ENCODE assay signal across 8 mouse cellular contexts in genomic region chr2:126787721-126788342, GRCm38 (mm10). TPM values are rescaled to one million over a fixed set of nuclear protein-coding genes. Genes with fewer than 3 reads are reported as not detected.
DNase-seq lines count a peak whose midpoint lies in the region; ATAC-seq and TF ChIP-seq lines count a peak whose summit lies in the region.

No protein-coding gene starts in this region.

- H3K27ac ChIP-seq in kidney, postnatal 0 days: peak overlapping the region; percentile 47

- peaks cover 14% of the 10 kb centered on the region for H3K36me3 ChIP-seq in kidney, postnatal 0 days (ENCODE audit: insufficient read depth, low read length)

- 0 out of 2 replicates have a peak overlapping the region, but pooled peaks have one; percentile 15 for H3K4me2 ChIP-seq in kidney, postnatal 0 days (ENCODE audit: low read length)

- no peak overlapping the region for H3K4me3 ChIP-seq in kidney, postnatal 0 days (replicated peaks; ENCODE audit: low read depth, low read length)

- DNase-seq in kidney, postnatal 0 days (ENCODE audit: low spot score): peak; percentile 27
- DNase-seq in kidney, postnatal 25 days: no peak
- peak; percentile 22 for DNase-seq in embryo, embryonic 10 days (ENCODE audit: low spot score)
- DNase-seq in spleen, adult 12 weeks (ENCODE audit: low spot score): no peak
- DNase-seq in adipocyte (ENCODE audit: low spot score): no peak

- H3K27me3 ChIP-seq in kidney, postnatal 0 days (ENCODE audit: insufficient read depth, low read length): no peaks in the 10 kb centered on the region

- no peak overlapping the region for H3K9ac ChIP-seq in kidney, postnatal 0 days (ENCODE audit: low read depth, low read length)

- H3K9me3 ChIP-seq in kidney, postnatal 0 days (replicated peaks; ENCODE audit: low read length): no peaks in the 10 kb centered on the region

- no peak for TF ChIP-seq CTCF in kidney, postnatal 0 days (IDR thresholded peaks at IDR 0.05; ENCODE audit: low read depth)

- 11% methylated on average over 9 of the region's 9 CpGs for WGBS in kidney, postnatal 0 days

- H3K4me1 ChIP-seq in kidney, postnatal 0 days (replicated peaks; ENCODE audit: insufficient read depth, low read length): peaks cover 7% of the 10 kb centered on the region

- ATAC-seq in kidney, postnatal 0 days (replicated peaks; ENCODE audit: low FRiP score, low read depth): peak; percentile 82
- peak; percentile 79 for ATAC-seq in granulocyte monocyte progenitor cell, adult 5-6 weeks (replicated peaks; ENCODE audit: poor library complexity, severe bottlenecking)
- peak; percentile 60 for ATAC-seq in megakaryocyte progenitor cell, adult 5-6 weeks (replicated peaks; ENCODE audit: poor library complexity)
- no peak for ATAC-seq in cerebellum, adult (ENCODE audit: insufficient number of reproducible peaks, low FRiP score, low TSS enrichment)

RNA-seq across cellular contexts. Expression of gene Usp50, which starts 4.6 kb away (rescaled TPM):
- 2.9 and 3.0 TPM in 2 replicates for polyA plus RNA-seq in kidney, postnatal 0 days (2015; fragmentation: Nextera tagmentation; extraction: Ambion mirVana)
- total RNA-seq in granulocyte monocyte progenitor cell, adult 5-6 weeks (2014; fragmentation: Nextera tagmentation): 0.64 TPM in 1 of 2 replicates, not detected in the other
- total RNA-seq in granulocyte monocyte progenitor cell, adult 5-6 weeks (2017): not detected in 2 replicates
- 0.24 and 0.54 TPM in 2 replicates for total RNA-seq in megakaryocyte progenitor cell, adult 5-6 weeks (2015)
- total RNA-seq in megakaryocyte progenitor cell, adult 5-6 weeks (2017): 0.12 and 0.14 TPM in 2 replicates

Comparison
In these comparisons a context has a peak if more than half of its experiments do, and no peak if none do; other contexts are left out.
1. DNase-seq: peak in kidney, postnatal 0 days (single experiment) and embryo, embryonic 10 days (single experiment); none in kidney, postnatal 25 days (0 of 2), spleen, adult 12 weeks (single experiment) and adipocyte (single experiment).